Mouse (Mus musculus): ENCODE data around the gene Hamp2.
"Not testable (repeated sequence)": the region's sequence is repeated elsewhere in the genome, so short reads cannot be mapped to it uniquely, and the experiment has no call there.

The Hamp2 gene

GRCm38 (mm10) chr7:30924581-30924980 is at the start of gene Hamp2:
Gene Hamp2, minus strand, starts transcription at chr7:30924681.
- DNase-seq: not testable (repeated sequence)

DNA sequence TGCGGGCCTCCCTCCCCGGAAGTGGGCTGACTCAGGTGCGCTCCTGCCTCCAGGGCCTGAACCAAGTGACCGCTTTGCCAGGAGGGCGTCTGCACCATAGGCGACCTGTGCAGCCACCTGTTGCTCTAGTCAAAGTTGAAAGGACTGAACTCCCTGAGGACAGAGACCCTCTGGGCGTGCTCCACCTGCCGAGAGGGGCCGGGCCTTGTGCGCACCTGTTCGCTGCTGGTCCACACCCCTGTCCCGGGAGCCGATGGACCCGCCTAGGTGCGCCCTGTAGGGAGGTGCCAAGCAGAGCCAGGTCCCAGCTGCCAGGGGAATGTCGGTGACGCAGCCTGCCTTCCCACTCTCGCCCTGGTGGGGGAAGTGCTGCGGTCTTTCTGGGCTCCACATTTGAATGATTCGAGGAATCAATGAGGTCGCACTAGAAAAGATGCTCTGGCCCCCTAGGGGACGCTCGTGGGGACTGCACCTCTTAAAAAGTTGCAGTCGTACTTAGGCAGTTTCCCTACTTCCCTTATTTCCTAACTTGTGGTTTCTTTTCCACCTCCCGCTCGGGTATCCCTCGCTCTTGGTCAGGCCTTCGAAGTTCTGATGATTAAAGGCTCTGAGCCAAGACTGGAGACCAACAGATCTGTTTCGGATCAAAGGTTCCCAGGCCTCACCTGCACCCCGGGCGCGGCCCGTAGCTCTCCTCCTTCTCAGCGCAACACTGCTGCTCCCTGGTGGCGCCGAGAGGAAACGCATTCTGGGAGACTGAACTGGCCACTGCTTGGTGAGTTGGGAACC is 49.2 kb upstream of the Hamp2 start, which contains the start of gene Fam187b:
Fam187b (plus strand) TSS at position 290 of the 789 bp plus-strand sequence.
- peak; percentile 89 to 93 for DNase-seq

DNA sequence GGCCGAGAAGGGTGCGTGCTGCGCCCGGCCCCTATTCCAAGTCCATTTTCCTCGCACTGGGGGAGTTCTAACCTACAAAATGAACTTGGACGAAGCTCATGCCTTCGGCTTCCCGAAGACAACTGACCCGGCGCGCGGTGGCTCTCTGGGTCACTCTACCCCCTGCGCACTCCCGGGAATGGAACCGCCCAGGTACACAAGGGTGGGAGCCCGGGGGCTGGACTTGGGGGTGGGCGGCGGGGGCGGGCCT is 48.7 kb upstream of the Hamp2 start, which contains the start of gene Lsr:
Lsr (minus strand) TSS at position 214 of the 250 bp plus-strand sequence.
- DNase-seq: no peak

- no peak for DNase-seq
Measured at GRCm38 (mm10) chr7:30972426-30973250, 48.2 kb upstream of the Hamp2 start.

- DNase-seq: no peak
Measured at GRCm38 (mm10) chr7:30971901-30972300, 47.4 kb upstream of the Hamp2 start.

DNA sequence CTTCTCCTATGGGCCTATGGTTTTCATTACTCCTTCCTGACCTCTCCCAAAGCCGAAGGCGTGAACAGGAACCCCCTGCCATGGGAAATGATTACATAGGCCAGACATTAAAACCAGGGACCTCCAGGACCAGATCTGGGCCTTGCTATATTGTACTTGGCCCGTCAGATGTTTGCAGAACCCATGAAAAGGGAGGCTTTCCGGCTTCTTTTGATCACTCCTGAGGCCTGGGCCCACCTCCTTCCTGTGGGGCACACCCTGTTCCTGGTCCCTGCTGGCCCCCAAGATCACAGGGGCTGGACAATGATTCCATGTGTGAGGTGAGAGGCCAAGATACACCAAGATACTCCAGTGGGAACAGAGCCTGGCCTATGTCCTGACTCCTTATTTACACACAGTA is 44.7 kb upstream of the Hamp2 start:
- no peak for DNase-seq

- no peak for DNase-seq
Measured at GRCm38 (mm10) chr7:30968611-30969010, 44.1 kb upstream of the Hamp2 start.

GRCm38 (mm10) chr7:30966657-30967056 is 42.2 kb upstream of the Hamp2 start:
- no peak for DNase-seq

GRCm38 (mm10) chr7:30965677-30966076 is 41.2 kb upstream of the Hamp2 start:
- no peak for DNase-seq

- peak in 1 of 2 experiments; percentile 13 for DNase-seq
Measured at GRCm38 (mm10) chr7:30964366-30964765, 39.9 kb upstream of the Hamp2 start.

GRCm38 (mm10) chr7:30962862-30963261 is 38.4 kb upstream of the Hamp2 start:
- DNase-seq: no peak

- no peak for DNase-seq
Measured at GRCm38 (mm10) chr7:30959786-30960349, 35.4 kb upstream of the Hamp2 start.

DNA sequence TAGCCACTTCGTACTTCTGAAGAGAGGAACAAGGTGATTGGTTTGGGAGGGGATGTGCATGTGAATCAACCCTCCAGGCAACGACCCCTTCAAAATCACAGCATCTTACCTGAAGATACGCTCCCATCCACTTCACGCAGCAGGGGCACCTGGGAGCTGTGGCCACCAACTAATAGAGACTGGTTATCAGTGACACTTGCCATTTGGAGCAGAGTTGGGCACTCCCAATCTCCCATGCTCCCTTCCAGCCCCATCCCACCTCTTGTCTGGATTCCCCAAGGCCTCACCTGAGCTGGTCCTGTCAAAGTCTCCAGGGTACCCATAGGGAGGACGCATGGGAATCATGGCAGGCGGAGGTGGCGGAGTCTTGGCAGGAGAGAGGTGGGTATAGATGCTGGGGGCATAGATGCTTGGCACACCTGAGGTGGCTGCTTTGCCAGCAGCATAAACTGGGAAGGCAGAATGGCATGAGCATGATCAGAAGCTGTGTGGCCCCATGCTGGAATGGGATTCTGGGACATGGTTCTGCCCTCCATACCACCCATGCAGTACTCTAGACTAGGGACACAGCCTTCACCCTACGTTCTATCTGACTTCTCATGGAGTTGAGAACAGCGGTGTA is 34.5 kb upstream of the Hamp2 start:
- DNase-seq: peak in 1 of 2 experiments; percentile 24

DNA sequence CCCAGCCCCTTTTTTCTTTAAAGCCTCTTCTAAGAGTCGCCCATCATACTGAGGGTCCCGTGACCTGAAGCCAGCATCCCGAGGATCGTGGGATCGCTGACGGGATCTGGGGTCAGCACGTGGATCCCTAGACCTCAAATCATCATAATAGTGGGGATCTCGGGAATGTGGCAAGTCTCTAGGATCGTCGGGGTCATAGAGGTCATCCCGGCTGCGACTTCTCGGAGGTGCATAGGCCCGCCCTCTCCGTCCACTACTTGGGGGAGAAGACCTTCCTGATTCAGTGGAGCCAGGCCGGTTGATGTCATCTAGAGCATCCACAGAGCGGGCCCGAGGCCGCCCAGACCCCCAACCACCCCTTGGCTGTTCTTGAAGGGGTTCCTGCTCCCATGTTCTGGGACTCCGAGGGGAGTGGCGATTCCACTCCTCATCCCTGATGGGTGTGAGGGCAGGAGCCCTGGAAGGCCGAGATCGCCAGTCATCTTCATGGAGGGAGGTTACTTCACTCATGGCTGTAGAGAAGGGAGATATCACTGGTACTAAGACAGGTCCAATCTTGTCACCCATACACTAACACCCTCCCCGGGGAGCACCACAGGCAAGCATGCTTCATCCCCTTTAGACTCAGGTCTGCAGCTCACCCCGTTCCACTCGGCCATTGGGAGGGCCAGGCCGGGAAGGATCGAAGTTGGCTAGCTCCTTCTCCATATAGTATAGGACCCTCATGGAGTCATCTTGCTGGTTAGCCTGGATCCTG is 33.8 kb upstream of the Hamp2 start:
- DNase-seq: peak in 1 of 2 experiments; percentile 36

- peak; percentile 95 to 97 for DNase-seq
Measured at GRCm38 (mm10) chr7:30957367-30957783, 32.9 kb upstream of the Hamp2 start.

DNA sequence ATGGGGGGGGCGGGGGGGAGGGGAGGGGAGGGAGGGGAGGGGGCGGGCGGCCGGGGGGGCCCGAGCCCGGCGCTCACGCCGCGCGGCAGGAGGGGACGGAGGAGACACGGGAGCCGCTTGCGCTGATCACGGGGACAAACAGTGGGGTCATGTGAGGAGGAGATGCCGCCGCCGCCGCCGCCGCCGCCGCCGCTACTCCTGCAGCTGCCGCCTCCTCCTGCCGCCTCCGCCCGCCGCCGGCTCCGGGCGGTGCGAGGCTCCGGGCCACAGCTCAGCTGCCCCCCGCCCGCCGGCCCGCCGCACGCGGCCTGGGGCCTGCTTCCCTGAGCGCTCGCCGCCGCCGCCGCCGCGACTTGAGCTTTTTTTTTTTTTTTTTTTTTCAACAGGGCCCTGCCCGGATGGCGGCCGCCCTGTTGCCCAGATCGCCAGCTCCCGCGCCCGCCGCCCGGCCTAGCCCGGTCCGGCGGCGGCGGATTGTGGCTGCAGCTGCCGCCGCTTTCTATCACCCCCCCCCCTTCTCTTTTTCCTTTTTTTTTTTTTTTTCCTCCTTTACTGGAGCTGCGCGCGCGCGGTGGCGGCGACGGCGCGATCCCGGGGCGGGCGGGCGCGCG is 32.4 kb upstream of the Hamp2 start, which contains the start of gene Usf2:
Usf2 (minus strand) TSS at position 48 of the 611 bp plus-strand sequence.
- peak; percentile 85 to 91 for DNase-seq

GRCm38 (mm10) chr7:30956357-30956751 is 31.9 kb upstream of the Hamp2 start:
- DNase-seq: peak in 1 of 2 experiments; percentile 76

DNA sequence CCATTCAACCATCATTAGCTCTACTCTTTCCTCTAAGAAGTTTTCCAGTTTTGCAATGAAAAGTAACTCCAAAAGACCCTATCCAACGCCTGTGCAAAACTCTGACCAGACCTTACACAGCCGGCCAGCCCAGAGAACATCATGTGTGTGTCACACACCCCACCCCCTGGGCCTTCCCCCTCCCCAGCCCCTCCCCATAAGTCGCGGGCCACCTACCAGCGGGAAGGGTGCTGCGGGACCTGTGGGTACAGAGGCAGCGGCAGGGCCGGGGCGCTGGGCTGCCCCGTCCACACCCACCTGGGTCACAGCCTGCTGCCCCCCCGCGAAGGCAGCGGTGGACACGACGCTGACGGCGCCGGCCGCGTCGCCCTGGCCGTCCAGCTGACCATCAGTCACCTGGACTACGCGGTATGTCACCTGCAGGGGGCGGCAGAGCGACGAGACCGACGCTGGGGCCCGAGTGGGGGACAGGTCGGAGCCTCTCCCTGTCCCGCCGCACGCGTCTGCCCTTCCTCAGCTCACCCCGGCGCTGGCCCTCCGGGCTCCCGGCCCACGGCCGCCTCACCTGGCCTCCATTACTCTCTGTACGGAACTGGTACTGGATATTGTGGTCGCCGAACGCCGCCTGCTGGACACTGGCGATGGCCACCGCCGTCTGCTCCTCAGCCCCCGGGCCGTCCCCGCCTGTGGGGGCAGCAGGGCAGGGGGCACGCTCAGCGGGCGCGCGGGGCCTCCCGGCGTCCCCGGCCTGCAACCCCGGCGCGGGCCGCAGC is 31.3 kb upstream of the Hamp2 start:
- peak; percentile 96 to 97 for DNase-seq

GRCm38 (mm10) chr7:30954971-30955520 is 30.6 kb upstream of the Hamp2 start:
- DNase-seq: peak in 1 of 2 experiments; percentile 20

DNA sequence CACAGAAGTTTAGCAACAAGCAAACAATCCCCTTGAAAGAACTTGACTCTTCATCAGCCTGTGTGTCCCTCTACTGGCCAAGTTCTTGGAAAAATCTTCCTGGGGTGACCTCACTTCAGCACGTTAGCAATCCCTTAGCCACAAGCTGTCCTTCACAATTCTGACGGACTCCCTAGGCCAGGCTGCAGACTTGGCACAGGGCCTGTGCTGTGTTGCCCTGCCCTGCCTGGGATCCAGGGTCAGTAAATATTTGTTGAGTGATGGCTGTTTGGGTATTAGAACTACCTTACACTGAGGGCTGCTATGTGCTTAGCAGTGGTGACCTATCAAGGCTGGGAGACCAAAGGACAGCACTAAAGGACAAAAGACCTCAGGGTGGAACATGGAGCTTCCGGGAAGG is 29.6 kb upstream of the Hamp2 start:
- peak in 1 of 2 experiments; percentile 24 for DNase-seq

DNA sequence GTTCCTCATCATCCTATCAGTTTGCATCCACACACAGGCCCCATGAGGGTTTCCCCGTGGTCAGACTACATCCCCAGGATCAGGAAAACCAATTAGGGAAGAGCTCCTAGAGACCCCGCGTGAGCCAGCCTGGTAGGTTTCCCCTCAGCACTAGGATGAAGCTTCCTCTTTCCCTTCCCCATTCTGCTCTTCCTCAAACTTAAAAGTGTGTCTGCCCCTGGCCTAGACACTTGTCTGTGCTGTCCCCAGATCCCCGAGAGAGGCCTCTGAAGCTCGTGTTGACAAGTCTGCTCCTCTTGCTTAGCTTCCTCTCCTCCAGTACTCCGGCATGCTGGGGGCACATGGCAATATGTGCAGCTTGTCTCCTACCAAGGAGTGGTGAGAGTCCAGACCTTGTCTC is 29.0 kb upstream of the Hamp2 start:
- no peak for DNase-seq

All from cerebellum, postnatal 25 days (tissue).